In genomic region chr7:18909797-18910196, GRCm38 (mm10) we compare ENCODE assay signal across 8 mouse cellular contexts. TPM values are rescaled to one million over a fixed set of nuclear protein-coding genes. Genes with fewer than 3 reads are reported as not detected.
DNase-seq lines count a peak whose midpoint lies in the region; ATAC-seq and TF ChIP-seq lines count a peak whose summit lies in the region.

No protein-coding gene starts in this region.

- H3K9ac ChIP-seq in embryonic facial prominence, embryonic 14.5 days (ENCODE audit: low read depth, low read length) = peak overlapping the region; percentile 68
- H3K9ac ChIP-seq in intestine, postnatal 0 days (ENCODE audit: low read depth, low read length) = peak overlapping the region; percentile 43; the same call in 1 of the 2 replicates
- peak overlapping the region; percentile 67 for H3K9ac ChIP-seq in neural tube, embryonic 13.5 days

- H3K4me3 ChIP-seq in lung, adult 2 months (replicated peaks; ENCODE audit: extremely low read depth, low read depth, low read length) = peak overlapping the region; percentile 86
- peak overlapping the region; percentile 71 for H3K4me3 ChIP-seq in embryonic facial prominence, embryonic 14.5 days (ENCODE audit: low read depth, low read length)
- peak overlapping the region; percentile 73 for H3K4me3 ChIP-seq in intestine, postnatal 0 days (ENCODE audit: low read depth, low read length)
- peak overlapping the region; percentile 48 for H3K4me3 ChIP-seq in neural tube, embryonic 13.5 days

- DNase-seq in lung, adult 2 months = no peak
- no peak for DNase-seq in lung, postnatal 14 days
- DNase-seq in embryonic facial prominence, embryonic 14.5 days (ENCODE audit: low spot score) = no peak
- DNase-seq in thymus, postnatal 25 days = no peak
- no peak for DNase-seq in frontal cortex, postnatal 25 days (ENCODE audit: low spot score in 2 of 2)
- no peak for DNase-seq in left cerebral cortex, adult 8-10 months (ENCODE audit: low spot score in 2 of 2)

- no peak for TF ChIP-seq CTCF in lung, adult 2 months (IDR thresholded peaks at IDR 0.05; ENCODE audit: insufficient read depth, low read length)
- TF ChIP-seq CTCF in intestine, postnatal 0 days (IDR thresholded peaks at IDR 0.05; ENCODE audit: low read depth) = no peak

- H3K4me2 ChIP-seq in embryonic facial prominence, embryonic 14.5 days (ENCODE audit: low read depth, low read length) = peak overlapping the region; percentile 77
- peak overlapping the region; percentile 65 for H3K4me2 ChIP-seq in intestine, postnatal 0 days (replicated peaks; ENCODE audit: low read depth)
- H3K4me2 ChIP-seq in neural tube, embryonic 13.5 days = peak overlapping the region; percentile 75

- H3K4me1 ChIP-seq in lung, adult 2 months (ENCODE audit: control insufficient read depth, insufficient read depth, low read length) = peaks cover 4% of the 10 kb centered on the region
- peaks cover 14% of the 10 kb centered on the region; the same call in 1 of the 2 replicates for H3K4me1 ChIP-seq in embryonic facial prominence, embryonic 14.5 days (ENCODE audit: control insufficient read depth, insufficient read depth, low read length)
- H3K4me1 ChIP-seq in intestine, postnatal 0 days (replicated peaks; ENCODE audit: control insufficient read depth, insufficient read depth, low read length) = no peaks in the 10 kb centered on the region
- peaks cover 25% of the 10 kb centered on the region for H3K4me1 ChIP-seq in neural tube, embryonic 13.5 days (replicated peaks)

- no peaks in the 10 kb centered on the region for H3K9me3 ChIP-seq in embryonic facial prominence, embryonic 14.5 days (ENCODE audit: control insufficient read depth, low read length)
- H3K9me3 ChIP-seq in intestine, postnatal 0 days (ENCODE audit: control insufficient read depth) = no peaks in the 10 kb centered on the region
- no peaks in the 10 kb centered on the region for H3K9me3 ChIP-seq in neural tube, embryonic 13.5 days

- WGBS in lung, adult 2 months = 1% methylated on average over 17 of the region's 17 CpGs
- WGBS in embryonic facial prominence, embryonic 14.5 days = 5% methylated on average over 17 of the region's 17 CpGs
- WGBS in intestine, postnatal 0 days = 3% methylated on average over 17 of the region's 17 CpGs
- WGBS in neural tube, embryonic 13.5 days = 8% methylated on average over 17 of the region's 17 CpGs

- no peaks in the 10 kb centered on the region for H3K27me3 ChIP-seq in embryonic facial prominence, embryonic 14.5 days (replicated peaks; ENCODE audit: control insufficient read depth, insufficient read depth, low read length)
- no peaks in the 10 kb centered on the region for H3K27me3 ChIP-seq in intestine, postnatal 0 days (replicated peaks; ENCODE audit: control insufficient read depth, insufficient read depth, low read length)
- H3K27me3 ChIP-seq in neural tube, embryonic 13.5 days = no peaks in the 10 kb centered on the region

- no peak for TF ChIP-seq POLR2A in lung, adult 2 months (IDR thresholded peaks at IDR 0.05; ENCODE audit: borderline replicate concordance, extremely low read depth, low read depth, low read length)

- 0 out of 2 replicates have a peak, but pooled peaks have one; percentile 1 for ATAC-seq in embryonic facial prominence, embryonic 14.5 days (ENCODE audit: low read depth)
- peak; percentile 39; the same call in 1 of the 2 replicates for ATAC-seq in intestine, postnatal 0 days
- ATAC-seq in neural tube, embryonic 13.5 days (ENCODE audit: low read depth) = peak; percentile 19

- 0 out of 2 replicates have a peak, but pooled peaks cover 3% of the 10 kb centered on the region for H3K36me3 ChIP-seq in embryonic facial prominence, embryonic 14.5 days (ENCODE audit: control insufficient read depth, insufficient read depth, low read length)
- H3K36me3 ChIP-seq in intestine, postnatal 0 days (ENCODE audit: control insufficient read depth, insufficient read depth) = peaks cover 5% of the 10 kb centered on the region; the same call in 1 of the 2 replicates
- no peaks in the 10 kb centered on the region for H3K36me3 ChIP-seq in neural tube, embryonic 13.5 days

- H3K27ac ChIP-seq in embryonic facial prominence, embryonic 14.5 days (replicated peaks; ENCODE audit: low read depth, low read length) = no peak overlapping the region; the same call in 1 of the 2 replicates
- no peak overlapping the region for H3K27ac ChIP-seq in intestine, postnatal 0 days (ENCODE audit: low read depth, low read length)
- H3K27ac ChIP-seq in neural tube, embryonic 13.5 days (replicated peaks) = no peak overlapping the region

RNA-seq across cellular contexts. Expression of gene Ccdc61, which starts 0.4 kb away (rescaled TPM):
- polyA plus RNA-seq in lung, adult 2 months (2012; rRNA removed) = 22.7 and 26.9 TPM in 2 replicates
- polyA plus RNA-seq in embryonic facial prominence, embryonic 14.5 days (2014; fragmentation: Nextera tagmentation; extraction: Ambion mirVana) = 19.4 and 22.5 TPM in 2 replicates
- 13.5 and 15.1 TPM in 2 replicates for polyA plus RNA-seq in intestine, postnatal 0 days (2015; fragmentation: Nextera tagmentation; extraction: Ambion mirVana)
- 19.7 and 23.0 TPM in 2 replicates for polyA plus RNA-seq in neural tube, embryonic 13.5 days (2015; fragmentation: Nextera tagmentation; extraction: Ambion mirVana)
- 10 to 100 TPM; 11.5 to 12.8 (median 12.2) TPM for total RNA-seq in left cerebral cortex, adult 8-10 months (2022)

RNA-seq across cellular contexts. Expression of gene Nova2, which starts 15.9 kb away (rescaled TPM):
- polyA plus RNA-seq in lung, adult 2 months (2012; rRNA removed) = 4.2 and 5.0 TPM in 2 replicates
- 0.79 and 0.81 TPM in 2 replicates for polyA plus RNA-seq in embryonic facial prominence, embryonic 14.5 days (2014; fragmentation: Nextera tagmentation; extraction: Ambion mirVana)
- polyA plus RNA-seq in intestine, postnatal 0 days (2015; fragmentation: Nextera tagmentation; extraction: Ambion mirVana) = 0.18 and 0.24 TPM in 2 replicates
- 9.7 and 10.7 TPM in 2 replicates for polyA plus RNA-seq in neural tube, embryonic 13.5 days (2015; fragmentation: Nextera tagmentation; extraction: Ambion mirVana)
- total RNA-seq in left cerebral cortex, adult 8-10 months (2022) = 10 to 100 TPM; 67.1 to 75.1 (median 69.9) TPM

RNA-seq across cellular contexts. Expression of gene Pglyrp1, which starts 38.7 kb away (rescaled TPM):
- 46.7 and 112 TPM in 2 replicates for polyA plus RNA-seq in lung, adult 2 months (2012; rRNA removed)
- 5.3 and 10.0 TPM in 2 replicates for polyA plus RNA-seq in embryonic facial prominence, embryonic 14.5 days (2014; fragmentation: Nextera tagmentation; extraction: Ambion mirVana)
- polyA plus RNA-seq in intestine, postnatal 0 days (2015; fragmentation: Nextera tagmentation; extraction: Ambion mirVana) = 141 and 155 TPM in 2 replicates
- 12.6 and 12.8 TPM in 2 replicates for polyA plus RNA-seq in neural tube, embryonic 13.5 days (2015; fragmentation: Nextera tagmentation; extraction: Ambion mirVana)
- 10 to 100 TPM in 3 of 4 experiments, 1 to 10 TPM in 1; 9.4 to 15.3 (median 12.8) TPM for total RNA-seq in left cerebral cortex, adult 8-10 months (2022)
